Mouse (Mus musculus): ENCODE measurements around the gene Zfp131. TPM values are rescaled to one million over a fixed set of nuclear protein-coding genes. Genes with fewer than 3 reads are reported as not detected.
"Not testable (repeated sequence)": the region's sequence is repeated elsewhere in the genome, so short reads cannot be mapped to it uniquely, and the experiment has no call there.

Zfp131 gene
- 38.5 and 40.9 TPM in 2 replicates for polyA plus RNA-seq (2014; fragmentation: Nextera tagmentation; extraction: Ambion mirVana)

DNA sequence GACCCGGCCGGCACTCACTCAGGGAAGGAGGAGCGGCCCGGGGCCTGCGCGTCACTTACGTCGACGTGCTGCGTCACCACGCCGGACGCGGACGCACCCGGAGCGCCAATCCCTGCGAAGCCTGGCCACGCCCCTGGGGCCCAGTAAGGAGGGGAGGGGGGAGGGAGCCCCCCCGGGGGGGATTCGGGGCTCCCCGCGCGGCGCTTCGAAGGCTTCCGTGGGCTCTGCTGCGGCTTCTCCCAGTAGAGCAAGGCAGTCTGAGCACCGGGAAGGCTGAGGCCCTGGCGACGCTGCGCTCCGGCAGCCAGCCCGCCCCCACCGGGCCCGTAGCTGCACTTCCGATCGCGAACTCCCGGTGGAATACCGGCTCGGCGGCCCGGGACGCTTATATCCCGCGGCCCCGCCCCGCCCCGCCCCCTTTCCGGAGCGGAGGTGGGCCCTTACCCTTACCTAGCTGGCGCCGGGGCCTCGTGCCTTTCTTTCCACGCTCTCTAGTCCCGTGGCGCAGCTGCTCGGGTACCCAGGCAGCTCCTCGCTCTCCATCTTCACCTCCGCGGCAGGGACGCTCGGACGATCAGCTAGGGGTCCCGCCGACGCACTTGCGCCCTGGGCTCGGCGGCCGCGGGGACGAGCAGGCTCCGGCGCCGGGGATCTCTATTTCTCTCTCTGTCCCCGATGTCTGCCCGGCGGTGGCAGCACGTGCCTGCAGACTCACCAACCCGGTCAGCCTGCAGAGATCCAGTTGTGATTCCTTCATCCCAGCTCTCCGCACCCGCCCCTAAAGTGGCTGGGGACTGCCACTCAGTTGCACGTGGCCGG lies at the start of gene Zfp131:
Gene Zfp131 (minus strand): TSS at position 129 of the 819 bp plus-strand sequence.
- Histone ChIP-seq H3K4me2 (replicated peaks; ENCODE audit: low read depth, low read length) (peak within 1 kb of the TSS; percentile 68), H3K4me1 (ENCODE audit: control insufficient read depth, insufficient read depth, low read length) (peaks cover 10% of the 10 kb centered on the region; the same call in 1 of the 2 replicates), H3K9ac (replicated peaks; ENCODE audit: low read depth, low read length) (peak within 1 kb of the TSS; percentile 89), H3K27me3 (ENCODE audit: control insufficient read depth, insufficient read depth, low read length) (no peaks in the 10 kb centered on the region), H3K27ac (ENCODE audit: low read length) (peak within 1 kb of the TSS; percentile 96), H3K36me3 (ENCODE audit: control insufficient read depth, insufficient read depth, low read length) (peaks cover 15% of the 10 kb centered on the region; the same call in 1 of the 2 replicates), H3K4me3 (ENCODE audit: low read depth, low read length) (peak within 1 kb of the TSS; percentile 85), H3K9me3 (ENCODE audit: control insufficient read depth, low read depth, low read length) (no peaks in the 10 kb centered on the region)
- WGBS = under 1% methylated on average over 73 of the region's 86 CpGs
- peak; percentile 98 for ATAC-seq (ENCODE audit: insufficient number of reproducible peaks, insufficient read depth, low FRiP score, low read depth)

GRCm38 (mm10) chr13:119839982-119840381 lies 49.3 kb upstream of the Zfp131 start:
- not testable (repeated sequence) for H3K36me3 ChIP-seq (ENCODE audit: control insufficient read depth, insufficient read depth, low read length)
- 27% methylated on average over 6 of the region's 6 CpGs for WGBS

DNA sequence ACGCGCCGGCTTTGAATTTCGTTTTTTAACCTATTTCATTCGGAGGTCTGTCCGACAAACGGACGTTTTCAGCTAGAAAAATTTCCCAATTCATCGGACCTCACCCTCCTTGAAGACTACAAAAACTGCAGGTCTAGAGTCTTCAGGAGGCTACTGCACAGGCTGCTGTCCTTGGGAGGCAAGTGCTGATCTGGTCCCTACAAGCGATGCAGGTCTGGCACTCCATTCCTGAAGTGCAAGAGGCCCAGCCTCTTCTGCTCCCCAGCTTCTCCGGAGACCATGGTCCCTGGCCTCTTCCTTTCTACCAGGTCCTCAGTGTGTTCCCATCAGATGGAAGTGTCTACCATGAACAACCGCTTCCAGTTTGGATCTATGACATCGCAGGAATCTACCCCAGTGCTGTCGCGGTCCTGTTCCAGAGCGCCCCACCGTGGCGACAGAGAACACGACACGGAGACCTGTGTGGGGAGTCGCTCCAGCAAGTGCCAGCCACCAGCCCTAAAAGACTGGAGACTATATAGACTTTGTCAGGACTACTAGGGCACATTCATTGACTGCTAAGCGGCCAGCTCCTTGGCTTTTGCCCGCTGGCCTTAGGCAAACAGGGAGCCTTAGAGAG lies 47.1 kb upstream of the Zfp131 start:
- not testable (repeated sequence) for H3K36me3 ChIP-seq (ENCODE audit: control insufficient read depth, insufficient read depth, low read length); H3K27me3 ChIP-seq (ENCODE audit: control insufficient read depth, insufficient read depth, low read length); H3K27ac ChIP-seq (ENCODE audit: low read length); H3K4me3 ChIP-seq (ENCODE audit: low read depth, low read length); H3K4me2 ChIP-seq (replicated peaks; ENCODE audit: low read depth, low read length); H3K9me3 ChIP-seq (ENCODE audit: control insufficient read depth, low read depth, low read length); H3K9ac ChIP-seq (replicated peaks; ENCODE audit: low read depth, low read length); H3K4me1 ChIP-seq (ENCODE audit: control insufficient read depth, insufficient read depth, low read length)
- 0 out of 2 replicates have a peak, but pooled peaks have one; percentile 39 for ATAC-seq (ENCODE audit: insufficient number of reproducible peaks, insufficient read depth, low FRiP score, low read depth)
- 4% methylated on average over 14 of the region's 23 CpGs for WGBS

More at GRCm38 (mm10) chr13:119839982-119840381, 49.3 kb upstream of the Zfp131 start:
- not testable (repeated sequence) for H3K27ac ChIP-seq (ENCODE audit: low read length); H3K4me1 ChIP-seq (ENCODE audit: control insufficient read depth, insufficient read depth, low read length); H3K9me3 ChIP-seq (ENCODE audit: control insufficient read depth, low read depth, low read length); H3K9ac ChIP-seq (replicated peaks; ENCODE audit: low read depth, low read length); H3K27me3 ChIP-seq (ENCODE audit: control insufficient read depth, insufficient read depth, low read length); H3K4me3 ChIP-seq (ENCODE audit: low read depth, low read length); ATAC-seq (ENCODE audit: insufficient number of reproducible peaks, insufficient read depth, low FRiP score, low read depth); H3K4me2 ChIP-seq (replicated peaks; ENCODE audit: low read depth, low read length)

DNA sequence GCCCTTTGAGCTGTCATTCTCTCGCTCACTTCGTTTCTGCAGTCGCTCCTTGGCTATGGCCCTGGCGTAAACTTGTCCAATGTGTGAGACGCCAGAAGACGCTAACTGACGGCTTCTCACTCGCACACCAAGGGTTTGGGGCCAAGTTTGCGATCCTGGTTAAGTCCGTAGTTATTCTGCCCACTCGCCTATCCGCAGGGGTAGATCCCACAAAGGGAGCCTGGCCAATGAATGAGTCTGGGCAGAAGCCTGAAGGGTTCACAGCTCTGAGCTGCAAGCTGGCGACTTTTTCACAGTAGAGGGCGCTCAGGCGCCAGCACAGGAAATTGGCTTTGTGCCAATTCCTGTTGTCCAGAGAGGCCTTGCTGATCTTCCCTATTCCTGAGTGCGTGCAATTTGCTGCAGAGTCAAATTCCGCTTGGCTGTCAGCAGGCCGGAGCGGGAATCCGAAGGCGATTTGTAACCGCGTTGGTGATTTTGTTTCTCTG lies 45.7 kb upstream of the Zfp131 start:
- not testable (repeated sequence) for H3K4me2 ChIP-seq (replicated peaks; ENCODE audit: low read depth, low read length); H3K27ac ChIP-seq (ENCODE audit: low read length); H3K27me3 ChIP-seq (ENCODE audit: control insufficient read depth, insufficient read depth, low read length); H3K9me3 ChIP-seq (ENCODE audit: control insufficient read depth, low read depth, low read length); H3K36me3 ChIP-seq (ENCODE audit: control insufficient read depth, insufficient read depth, low read length); H3K4me3 ChIP-seq (ENCODE audit: low read depth, low read length); H3K4me1 ChIP-seq (ENCODE audit: control insufficient read depth, insufficient read depth, low read length); H3K9ac ChIP-seq (replicated peaks; ENCODE audit: low read depth, low read length)
- 0 out of 2 replicates have a peak, but pooled peaks have one; percentile 31 for ATAC-seq (ENCODE audit: insufficient number of reproducible peaks, insufficient read depth, low FRiP score, low read depth)
- WGBS = 7% methylated on average over 23 of the region's 23 CpGs

GRCm38 (mm10) chr13:119835320-119836056 lies 44.8 kb upstream of the Zfp131 start, which contains the start of gene D13Ertd608e:
Gene D13Ertd608e (plus strand): TSS chr13:119836006.
- not testable (repeated sequence) for H3K27me3 ChIP-seq (ENCODE audit: control insufficient read depth, insufficient read depth, low read length); H3K36me3 ChIP-seq (ENCODE audit: control insufficient read depth, insufficient read depth, low read length); H3K27ac ChIP-seq (ENCODE audit: low read length); H3K9me3 ChIP-seq (ENCODE audit: control insufficient read depth, low read depth, low read length); H3K4me2 ChIP-seq (replicated peaks; ENCODE audit: low read depth, low read length); H3K4me1 ChIP-seq (ENCODE audit: control insufficient read depth, insufficient read depth, low read length); H3K9ac ChIP-seq (replicated peaks; ENCODE audit: low read depth, low read length); H3K4me3 ChIP-seq (ENCODE audit: low read depth, low read length)
- 13% methylated on average over 18 of the region's 25 CpGs for WGBS
- peak; percentile 67; the same call in 1 of the 2 replicates for ATAC-seq (ENCODE audit: insufficient number of reproducible peaks, insufficient read depth, low FRiP score, low read depth)

DNA sequence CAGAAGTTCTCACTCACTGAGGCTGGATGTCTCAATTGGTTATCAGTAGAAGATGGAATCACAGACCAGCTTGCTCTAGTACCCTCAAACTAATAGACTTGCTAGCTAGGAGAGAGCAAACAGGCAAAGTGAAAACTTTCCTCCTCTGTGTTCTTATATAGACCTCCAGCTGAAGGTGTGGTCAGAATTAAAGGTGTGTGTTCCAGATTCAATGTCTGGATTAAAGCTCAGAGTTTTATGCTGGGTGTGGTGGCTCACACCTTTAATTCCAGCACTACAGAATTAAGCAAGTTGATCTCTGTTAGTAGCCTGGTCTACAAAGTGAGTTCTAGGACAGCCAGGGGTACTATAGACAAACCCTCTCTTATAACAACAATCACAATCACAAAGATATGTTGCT lies 39.4 kb upstream of the Zfp131 start, which contains the start of gene AF067063:
Gene AF067063 (minus strand): TSS at position 101 of the 400 bp plus-strand sequence.
- not testable (repeated sequence) for H3K9ac ChIP-seq (replicated peaks; ENCODE audit: low read depth, low read length); H3K36me3 ChIP-seq (ENCODE audit: control insufficient read depth, insufficient read depth, low read length); ATAC-seq (ENCODE audit: insufficient number of reproducible peaks, insufficient read depth, low FRiP score, low read depth); H3K9me3 ChIP-seq (ENCODE audit: control insufficient read depth, low read depth, low read length); H3K4me3 ChIP-seq (ENCODE audit: low read depth, low read length); H3K4me1 ChIP-seq (ENCODE audit: control insufficient read depth, insufficient read depth, low read length); H3K27ac ChIP-seq (ENCODE audit: low read length); H3K27me3 ChIP-seq (ENCODE audit: control insufficient read depth, insufficient read depth, low read length); H3K4me2 ChIP-seq (replicated peaks; ENCODE audit: low read depth, low read length)

DNA sequence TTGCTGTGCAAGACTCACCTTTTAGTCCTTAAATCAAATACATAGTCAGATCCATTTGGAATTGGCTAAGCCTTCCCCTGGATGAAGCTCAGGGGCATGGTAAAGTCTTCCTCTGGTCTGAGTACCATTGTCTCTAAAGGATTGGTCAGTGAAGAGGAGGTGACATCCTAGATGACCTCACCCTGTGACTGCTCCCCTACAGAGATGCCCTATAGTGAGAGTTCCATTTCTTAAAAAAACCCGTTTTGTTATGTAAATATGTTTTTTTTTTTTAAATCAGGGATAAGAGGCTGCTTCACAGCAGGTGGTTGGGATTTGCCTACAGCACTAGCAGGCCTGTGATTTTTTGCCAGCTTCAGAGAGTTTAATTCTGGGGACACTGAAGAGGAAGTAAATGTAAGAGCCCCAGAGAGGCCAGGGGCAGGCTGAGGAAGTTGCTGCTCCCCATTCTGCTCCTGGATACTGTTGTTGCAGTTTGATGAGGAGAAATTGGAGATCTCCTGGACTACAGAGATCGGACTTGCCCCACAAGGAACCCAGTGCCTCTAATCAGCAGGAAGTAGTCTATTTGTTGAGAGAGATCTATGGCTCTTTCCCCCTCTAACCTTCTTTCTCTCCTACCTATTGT lies 27.0 kb upstream of the Zfp131 start:
- Histone ChIP-seq H3K36me3 (ENCODE audit: control insufficient read depth, insufficient read depth, low read length) (no peaks in the 10 kb centered on the region), H3K27me3 (ENCODE audit: control insufficient read depth, insufficient read depth, low read length) (no peaks in the 10 kb centered on the region), H3K9me3 (ENCODE audit: control insufficient read depth, low read depth, low read length) (no peaks in the 10 kb centered on the region), H3K4me1 (ENCODE audit: control insufficient read depth, insufficient read depth, low read length) (no peaks in the 10 kb centered on the region), H3K9ac (replicated peaks; ENCODE audit: low read depth, low read length) (no peak overlapping the region), H3K4me3 (ENCODE audit: low read depth, low read length) (no peak overlapping the region), H3K4me2 (replicated peaks; ENCODE audit: low read depth, low read length) (no peak overlapping the region), H3K27ac (ENCODE audit: low read length) (no peak overlapping the region)
- no peak for ATAC-seq (ENCODE audit: insufficient number of reproducible peaks, insufficient read depth, low FRiP score, low read depth)
- WGBS = 24% methylated on average over 2 of the region's 2 CpGs

GRCm38 (mm10) chr13:119816798-119817197 lies 26.1 kb upstream of the Zfp131 start:
- Histone ChIP-seq H3K36me3 (ENCODE audit: control insufficient read depth, insufficient read depth, low read length) (no peaks in the 10 kb centered on the region), H3K4me3 (ENCODE audit: low read depth, low read length) (no peak overlapping the region), H3K9me3 (ENCODE audit: control insufficient read depth, low read depth, low read length) (no peaks in the 10 kb centered on the region), H3K4me1 (ENCODE audit: control insufficient read depth, insufficient read depth, low read length) (no peaks in the 10 kb centered on the region), H3K27ac (ENCODE audit: low read length) (no peak overlapping the region), H3K4me2 (replicated peaks; ENCODE audit: low read depth, low read length) (no peak overlapping the region), H3K9ac (replicated peaks; ENCODE audit: low read depth, low read length) (no peak overlapping the region), H3K27me3 (ENCODE audit: control insufficient read depth, insufficient read depth, low read length) (no peaks in the 10 kb centered on the region)
- ATAC-seq (ENCODE audit: insufficient number of reproducible peaks, insufficient read depth, low FRiP score, low read depth) = peak; percentile 46; the same call in 1 of the 2 replicates
- 46% methylated on average over 8 of the region's 8 CpGs for WGBS
